Mouse (Mus musculus): ENCODE results near the gene Fam208b. TPM values are rescaled to one million over a fixed set of nuclear protein-coding genes. Genes with fewer than 3 reads are reported as not detected.
"Not testable (repeated sequence)": the region's sequence is repeated elsewhere in the genome, so short reads cannot be mapped to it uniquely, and the experiment has no call there.

Fam208b gene
- polyA plus RNA-seq, 1 experiment from 2014 or later: 3.2 TPM

- H3K4me3 ChIP-seq (ENCODE audit: low read depth, low read length): no peak overlapping the region
- no peaks in the 10 kb centered on the region for H3K9me3 ChIP-seq (replicated peaks; ENCODE audit: control insufficient read depth, low read length)
- H3K27me3 ChIP-seq (ENCODE audit: control insufficient read depth, insufficient read depth, low read depth, low read length): no peaks in the 10 kb centered on the region
- WGBS (ENCODE audit: insufficient replicate concordance): 42% methylated on average over 4 of the region's 4 CpGs
- no peak overlapping the region for H3K9ac ChIP-seq (ENCODE audit: low read depth, low read length)
- H3K36me3 ChIP-seq (ENCODE audit: control insufficient read depth, insufficient read depth): no peaks in the 10 kb centered on the region
- peaks cover 4% of the 10 kb centered on the region for H3K4me1 ChIP-seq (ENCODE audit: control insufficient read depth, low read depth, low read length)
- H3K4me2 ChIP-seq (ENCODE audit: low read depth, low read length): no peak overlapping the region
- no peak overlapping the region for H3K27ac ChIP-seq (ENCODE audit: low read length)
- no peak for ATAC-seq (ENCODE audit: low read depth)
Observed at GRCm38 (mm10) chr13:3532451-3532850, 78.5 kb downstream of the Fam208b start.

GRCm38 (mm10) chr13:3531692-3532320 is 79.1 kb downstream of the Fam208b start:
- Histone ChIP-seq H3K4me1 (ENCODE audit: control insufficient read depth, low read depth, low read length) (peaks cover under 1% of the 10 kb centered on the region), H3K4me3 (ENCODE audit: low read depth, low read length) (no peak overlapping the region), H3K4me2 (ENCODE audit: low read depth, low read length) (no peak overlapping the region), H3K27me3 (ENCODE audit: control insufficient read depth, insufficient read depth, low read depth, low read length) (no peaks in the 10 kb centered on the region), H3K36me3 (ENCODE audit: control insufficient read depth, insufficient read depth) (no peaks in the 10 kb centered on the region), H3K9me3 (replicated peaks; ENCODE audit: control insufficient read depth, low read length) (no peaks in the 10 kb centered on the region), H3K9ac (ENCODE audit: low read depth, low read length) (no peak overlapping the region), H3K27ac (ENCODE audit: low read length) (no peak overlapping the region)
- ATAC-seq (ENCODE audit: low read depth): peak; percentile 39; the same call in 1 of the 2 replicates
- WGBS (ENCODE audit: insufficient replicate concordance): 52% methylated on average over 10 of the region's 10 CpGs

- H3K27ac ChIP-seq (ENCODE audit: low read length); H3K4me1 ChIP-seq (ENCODE audit: control insufficient read depth, low read depth, low read length); H3K4me2 ChIP-seq (ENCODE audit: low read depth, low read length); ATAC-seq (ENCODE audit: low read depth); H3K27me3 ChIP-seq (ENCODE audit: control insufficient read depth, insufficient read depth, low read depth, low read length); H3K4me3 ChIP-seq (ENCODE audit: low read depth, low read length); H3K9ac ChIP-seq (ENCODE audit: low read depth, low read length); H3K36me3 ChIP-seq (ENCODE audit: control insufficient read depth, insufficient read depth); H3K9me3 ChIP-seq (replicated peaks; ENCODE audit: control insufficient read depth, low read length): not testable (repeated sequence)
- WGBS (ENCODE audit: insufficient replicate concordance): 50% methylated on average over 2 of the region's 2 CpGs
Observed at GRCm38 (mm10) chr13:3531176-3531575, 79.7 kb downstream of the Fam208b start.

GRCm38 (mm10) chr13:3530451-3530850 is 80.5 kb downstream of the Fam208b start:
- no peaks in the 10 kb centered on the region for H3K4me1 ChIP-seq (ENCODE audit: control insufficient read depth, low read depth, low read length)
- ATAC-seq (ENCODE audit: low read depth): no peak
- WGBS (ENCODE audit: insufficient replicate concordance): 42% methylated on average over 3 of the region's 3 CpGs
- H3K9me3 ChIP-seq (replicated peaks; ENCODE audit: control insufficient read depth, low read length): no peaks in the 10 kb centered on the region
- H3K4me3 ChIP-seq (ENCODE audit: low read depth, low read length): no peak overlapping the region
- H3K36me3 ChIP-seq (ENCODE audit: control insufficient read depth, insufficient read depth): no peaks in the 10 kb centered on the region
- H3K4me2 ChIP-seq (ENCODE audit: low read depth, low read length): no peak overlapping the region
- H3K9ac ChIP-seq (ENCODE audit: low read depth, low read length): no peak overlapping the region
- H3K27me3 ChIP-seq (ENCODE audit: control insufficient read depth, insufficient read depth, low read depth, low read length): no peaks in the 10 kb centered on the region
- H3K27ac ChIP-seq (ENCODE audit: low read length): no peak overlapping the region

- ATAC-seq (ENCODE audit: low read depth): peak; percentile 50; the same call in 1 of the 2 replicates
- Histone ChIP-seq H3K9ac (ENCODE audit: low read depth, low read length) (no peak overlapping the region), H3K27me3 (ENCODE audit: control insufficient read depth, insufficient read depth, low read depth, low read length) (no peaks in the 10 kb centered on the region), H3K4me3 (ENCODE audit: low read depth, low read length) (no peak overlapping the region), H3K4me1 (ENCODE audit: control insufficient read depth, low read depth, low read length) (no peaks in the 10 kb centered on the region), H3K27ac (ENCODE audit: low read length) (no peak overlapping the region), H3K4me2 (ENCODE audit: low read depth, low read length) (no peak overlapping the region), H3K9me3 (replicated peaks; ENCODE audit: control insufficient read depth, low read length) (no peaks in the 10 kb centered on the region), H3K36me3 (ENCODE audit: control insufficient read depth, insufficient read depth) (no peaks in the 10 kb centered on the region)
- 27% methylated on average over 8 of the region's 8 CpGs for WGBS (ENCODE audit: insufficient replicate concordance)
Observed at GRCm38 (mm10) chr13:3526328-3526727, 84.6 kb downstream of the Fam208b start.

- Histone ChIP-seq H3K4me2 (ENCODE audit: low read depth, low read length) (no peak overlapping the region), H3K4me1 (ENCODE audit: control insufficient read depth, low read depth, low read length) (no peaks in the 10 kb centered on the region), H3K4me3 (ENCODE audit: low read depth, low read length) (no peak overlapping the region), H3K36me3 (ENCODE audit: control insufficient read depth, insufficient read depth) (no peaks in the 10 kb centered on the region), H3K27me3 (ENCODE audit: control insufficient read depth, insufficient read depth, low read depth, low read length) (no peaks in the 10 kb centered on the region), H3K27ac (ENCODE audit: low read length) (no peak overlapping the region), H3K9ac (ENCODE audit: low read depth, low read length) (no peak overlapping the region), H3K9me3 (replicated peaks; ENCODE audit: control insufficient read depth, low read length) (no peaks in the 10 kb centered on the region)
- WGBS (ENCODE audit: insufficient replicate concordance): 42% methylated on average over 4 of the region's 4 CpGs
- no peak for ATAC-seq (ENCODE audit: low read depth)
Observed at GRCm38 (mm10) chr13:3525611-3526051, 85.3 kb downstream of the Fam208b start.

GRCm38 (mm10) chr13:3523946-3524345 is 87.0 kb downstream of the Fam208b start:
- Histone ChIP-seq H3K27ac (ENCODE audit: low read length) (no peak overlapping the region), H3K27me3 (ENCODE audit: control insufficient read depth, insufficient read depth, low read depth, low read length) (no peaks in the 10 kb centered on the region), H3K36me3 (ENCODE audit: control insufficient read depth, insufficient read depth) (no peaks in the 10 kb centered on the region), H3K4me3 (ENCODE audit: low read depth, low read length) (no peak overlapping the region), H3K9ac (ENCODE audit: low read depth, low read length) (no peak overlapping the region), H3K4me1 (ENCODE audit: control insufficient read depth, low read depth, low read length) (no peaks in the 10 kb centered on the region), H3K4me2 (ENCODE audit: low read depth, low read length) (no peak overlapping the region), H3K9me3 (replicated peaks; ENCODE audit: control insufficient read depth, low read length) (no peaks in the 10 kb centered on the region)
- 75% methylated on average over 1 of the region's 1 CpGs for WGBS (ENCODE audit: insufficient replicate concordance)
- ATAC-seq (ENCODE audit: low read depth): no peak

- Histone ChIP-seq H3K27ac (ENCODE audit: low read length) (no peak overlapping the region), H3K9ac (ENCODE audit: low read depth, low read length) (no peak overlapping the region), H3K4me2 (ENCODE audit: low read depth, low read length) (no peak overlapping the region), H3K36me3 (ENCODE audit: control insufficient read depth, insufficient read depth) (no peaks in the 10 kb centered on the region), H3K27me3 (ENCODE audit: control insufficient read depth, insufficient read depth, low read depth, low read length) (no peaks in the 10 kb centered on the region), H3K4me1 (ENCODE audit: control insufficient read depth, low read depth, low read length) (no peaks in the 10 kb centered on the region), H3K4me3 (ENCODE audit: low read depth, low read length) (no peak overlapping the region), H3K9me3 (replicated peaks; ENCODE audit: control insufficient read depth, low read length) (no peaks in the 10 kb centered on the region)
- WGBS (ENCODE audit: insufficient replicate concordance): 46% methylated on average over 6 of the region's 6 CpGs
- ATAC-seq (ENCODE audit: low read depth): no peak
Observed at GRCm38 (mm10) chr13:3523459-3523858, 87.4 kb downstream of the Fam208b start.

- not testable (repeated sequence) for H3K27ac ChIP-seq (ENCODE audit: low read length); H3K27me3 ChIP-seq (ENCODE audit: control insufficient read depth, insufficient read depth, low read depth, low read length); H3K4me1 ChIP-seq (ENCODE audit: control insufficient read depth, low read depth, low read length); H3K9me3 ChIP-seq (replicated peaks; ENCODE audit: control insufficient read depth, low read length); H3K36me3 ChIP-seq (ENCODE audit: control insufficient read depth, insufficient read depth); H3K9ac ChIP-seq (ENCODE audit: low read depth, low read length); H3K4me2 ChIP-seq (ENCODE audit: low read depth, low read length); H3K4me3 ChIP-seq (ENCODE audit: low read depth, low read length); ATAC-seq (ENCODE audit: low read depth)
- WGBS (ENCODE audit: insufficient replicate concordance): 5% methylated on average over 1 of the region's 1 CpGs
Observed at GRCm38 (mm10) chr13:3519994-3520393, 90.9 kb downstream of the Fam208b start.
